Mouse (Mus musculus): ENCODE measurements around the gene Nuak2. TPM values are rescaled to one million over a fixed set of nuclear protein-coding genes. Genes with fewer than 3 reads are reported as not detected.

Nuak2 gene
- polyA plus RNA-seq, 1 experiment, result 6.0 TPM

DNA sequence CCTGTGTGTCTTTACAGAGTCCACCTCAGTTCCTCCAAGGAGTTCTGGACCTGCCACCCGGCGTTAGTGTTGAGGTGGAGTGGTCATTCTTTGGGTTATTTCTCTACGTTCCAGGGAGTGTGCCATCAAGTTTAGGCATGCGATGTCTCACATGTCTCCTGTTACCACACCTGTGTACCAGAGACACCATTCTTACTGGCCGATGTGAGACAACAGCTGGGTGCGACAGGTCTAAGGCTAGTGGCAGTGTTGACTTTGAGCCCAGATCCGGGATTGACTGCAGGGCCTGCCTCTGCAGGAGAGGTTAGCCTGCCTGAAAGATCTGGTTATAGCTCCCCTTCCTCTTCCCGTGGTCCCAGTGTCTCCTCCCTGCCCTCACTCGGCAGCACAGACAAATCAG lies 38.3 kb downstream of the Nuak2 start:
- no peak for DNase-seq (ENCODE audit: low read depth)

DNA sequence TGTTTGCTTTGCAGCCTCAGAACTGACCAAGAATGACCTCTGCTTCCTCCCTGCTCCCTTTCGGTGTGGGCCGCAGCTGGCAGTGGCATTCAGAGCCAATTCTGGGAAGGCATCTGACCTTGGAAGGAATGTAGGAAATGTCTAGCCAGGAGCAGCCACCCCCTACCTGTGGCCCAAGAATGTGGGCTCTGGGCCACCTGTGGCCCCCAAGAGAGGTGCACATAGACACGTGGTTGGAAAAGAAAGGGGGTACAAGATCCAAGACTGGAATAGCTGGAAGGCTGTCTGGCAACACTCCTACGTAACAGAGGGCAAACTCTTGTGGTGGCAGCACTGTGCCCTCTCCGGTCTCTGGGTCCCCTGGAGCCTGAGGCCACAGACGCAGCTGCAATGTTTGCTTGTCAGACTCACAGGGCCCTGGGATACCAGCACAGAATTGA lies 39.3 kb downstream of the Nuak2 start:
- no peak for DNase-seq (ENCODE audit: low read depth)

DNA sequence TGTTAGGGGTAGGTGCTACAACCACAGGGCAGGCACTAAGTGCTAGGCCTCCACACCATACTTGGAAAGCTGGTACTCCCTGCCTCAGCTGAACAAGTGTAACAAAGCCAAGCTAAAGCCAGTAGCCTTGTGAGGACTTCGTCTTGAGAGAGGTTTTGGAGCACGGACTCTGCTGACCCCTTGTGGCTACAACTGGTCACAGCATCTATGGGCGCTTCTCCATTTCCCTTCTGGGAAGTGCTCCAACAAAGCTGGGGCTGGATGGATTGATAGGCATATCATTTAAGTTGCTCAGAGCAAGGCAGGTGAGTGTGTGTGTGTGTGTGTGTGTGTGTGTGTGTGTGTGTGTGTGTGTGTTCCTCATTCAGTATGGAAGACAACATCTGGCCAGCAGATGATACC lies 39.9 kb downstream of the Nuak2 start:
- no peak for DNase-seq (ENCODE audit: low read depth)

DNA sequence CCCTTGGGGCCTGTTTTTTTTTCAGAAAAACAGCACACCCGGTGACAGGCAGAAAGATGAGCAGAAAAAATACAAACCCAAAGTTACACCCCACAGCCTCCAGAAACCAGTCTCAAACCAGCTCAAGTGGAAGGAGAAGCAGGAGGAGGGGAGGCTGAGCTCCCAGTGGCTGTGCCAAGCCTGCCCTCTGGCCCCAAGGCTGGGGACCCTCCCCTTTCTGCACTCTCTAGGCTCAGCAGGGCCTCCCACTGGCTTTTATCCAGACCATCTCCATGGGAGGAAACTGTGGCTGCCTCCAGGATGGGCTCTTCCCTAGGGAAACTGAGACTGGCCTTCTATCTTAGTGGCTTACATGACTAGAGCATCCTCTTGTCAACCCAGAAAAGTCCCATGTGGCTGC lies 40.9 kb downstream of the Nuak2 start:
- no peak for DNase-seq (ENCODE audit: low read depth)

DNA sequence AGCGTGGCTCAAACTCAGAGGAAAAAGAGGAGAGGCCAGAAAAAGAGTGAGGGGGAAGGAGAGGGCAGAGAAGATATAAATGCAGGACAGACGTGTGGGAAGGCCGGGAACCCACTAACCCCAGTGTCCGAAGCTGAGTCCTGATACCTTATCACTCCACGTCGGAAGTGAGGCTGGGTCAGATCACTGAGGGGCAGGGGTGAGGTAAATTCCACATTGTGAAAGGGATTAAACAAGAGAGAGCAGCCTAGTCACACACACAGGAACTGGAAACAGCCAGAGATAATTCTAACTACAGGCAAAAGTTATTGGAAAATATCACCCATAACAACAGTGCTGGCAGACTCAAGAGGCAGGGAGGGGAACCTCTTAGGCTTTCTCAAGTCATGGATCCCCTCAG lies 46.0 kb downstream of the Nuak2 start:
- DNase-seq (ENCODE audit: low read depth), result no peak

DNA sequence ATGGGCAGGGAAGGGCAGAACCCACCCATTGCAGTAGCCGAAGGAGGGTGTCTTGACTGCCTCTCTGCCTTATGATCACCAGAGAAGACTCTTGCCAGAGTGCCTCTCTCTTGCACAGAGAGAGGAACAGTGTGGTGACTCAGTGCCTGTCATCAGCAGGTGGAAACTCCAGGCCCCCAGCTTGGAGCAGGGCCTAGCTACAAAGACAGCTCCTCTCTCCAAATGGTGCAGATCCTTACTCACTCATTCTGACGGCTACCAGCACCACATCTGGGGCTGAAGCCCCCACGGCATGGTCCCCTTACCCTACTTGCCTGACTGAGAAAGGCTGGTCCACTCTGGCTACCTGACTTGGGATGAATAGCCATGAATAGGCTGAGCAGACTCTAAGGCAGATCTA lies 48.5 kb downstream of the Nuak2 start:
- no peak for DNase-seq (ENCODE audit: low read depth)

DNA sequence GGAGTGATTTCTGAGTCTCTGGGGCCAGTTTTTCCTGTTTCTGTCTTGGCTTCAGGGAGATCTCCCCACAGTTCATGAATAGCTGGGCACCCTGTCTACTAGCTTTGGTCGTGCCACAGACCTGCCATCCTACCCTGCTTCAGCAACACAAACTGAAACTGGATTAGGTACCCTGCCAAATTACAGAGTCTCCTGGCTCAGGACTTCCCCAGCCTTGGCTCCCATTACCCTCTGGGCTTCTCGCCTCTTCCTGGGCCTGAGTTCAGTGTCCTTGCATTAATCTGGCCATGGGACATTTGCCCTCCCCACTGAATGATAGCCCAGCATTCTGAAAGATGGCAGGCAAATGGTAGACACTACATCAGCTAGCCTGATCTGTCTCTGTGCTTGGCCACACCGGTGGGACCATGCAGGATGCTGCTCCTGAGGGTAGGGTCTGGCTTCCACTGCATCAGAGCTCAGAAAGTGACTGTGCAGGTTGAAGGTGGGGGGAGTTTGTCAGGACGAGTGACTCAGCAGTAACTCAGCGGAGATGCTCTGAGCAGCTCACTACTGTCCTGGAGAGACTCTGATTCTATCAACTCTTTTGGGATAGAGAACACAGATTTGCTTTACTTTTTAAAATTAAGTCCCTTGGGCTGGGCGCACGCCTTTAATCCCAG lies 49.1 kb downstream of the Nuak2 start:
- DNase-seq (ENCODE audit: low read depth), result no peak

DNA sequence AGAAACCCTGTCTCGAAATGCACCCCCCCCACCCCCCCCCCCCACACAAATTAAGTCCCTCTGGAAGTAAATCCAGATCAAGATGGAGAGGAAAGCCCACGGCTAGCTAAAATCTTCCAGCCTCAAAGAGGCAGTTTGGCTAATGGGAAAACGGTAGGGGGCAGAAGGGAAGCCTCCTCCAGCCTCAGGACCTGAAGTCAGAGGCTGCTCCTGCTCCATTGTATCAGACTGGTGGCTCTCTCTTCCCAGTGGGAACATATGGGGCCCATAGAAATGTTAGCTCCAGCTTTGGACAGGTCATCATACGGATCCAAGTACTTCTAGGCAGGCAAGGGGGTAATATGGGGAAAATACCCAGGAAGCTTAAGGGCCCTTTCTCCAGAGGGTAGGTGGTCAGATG lies 49.7 kb downstream of the Nuak2 start:
- no peak for DNase-seq (ENCODE audit: low read depth)

DNA sequence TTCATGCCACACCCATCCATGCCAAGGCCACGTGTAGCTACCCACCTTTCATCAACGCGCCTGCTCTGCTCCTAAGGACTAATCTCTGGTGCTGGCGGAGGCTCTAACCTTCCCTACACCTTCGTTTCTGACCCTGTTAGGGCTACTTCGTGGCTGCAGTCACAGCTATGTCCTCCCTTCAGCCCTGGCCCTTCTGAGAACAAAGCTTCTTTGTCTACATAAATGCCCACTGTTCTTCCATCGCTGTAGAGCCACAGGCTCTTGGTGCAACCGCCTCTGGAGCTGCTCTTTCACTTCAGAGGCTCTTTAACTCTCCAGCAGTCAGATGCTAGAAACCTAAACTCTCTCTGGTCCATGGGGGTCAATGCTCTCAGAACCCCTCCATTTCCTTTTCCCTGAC lies 50.3 kb downstream of the Nuak2 start:
- no peak for DNase-seq (ENCODE audit: low read depth)

DNA sequence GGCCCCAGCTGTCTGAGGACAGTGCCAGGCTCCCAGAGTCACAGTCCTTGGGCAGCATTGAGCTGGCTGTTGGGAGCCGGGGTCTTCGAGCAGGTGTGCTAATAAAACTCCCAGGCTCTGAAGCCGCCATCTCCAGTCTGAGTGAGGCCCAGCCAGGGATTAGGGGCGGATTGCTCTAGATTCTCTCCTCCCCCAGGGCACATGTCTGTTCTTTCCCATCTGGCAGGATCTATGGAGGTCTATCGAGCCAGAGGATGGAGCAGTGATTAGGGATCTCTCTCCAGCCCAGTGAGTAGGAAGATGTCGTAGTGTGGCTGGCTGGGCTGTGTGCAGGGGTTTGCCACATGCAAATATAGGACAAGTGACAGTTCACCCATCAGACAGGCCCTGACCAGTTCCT lies 51.0 kb downstream of the Nuak2 start:
- DNase-seq (ENCODE audit: low read depth), result no peak

DNA sequence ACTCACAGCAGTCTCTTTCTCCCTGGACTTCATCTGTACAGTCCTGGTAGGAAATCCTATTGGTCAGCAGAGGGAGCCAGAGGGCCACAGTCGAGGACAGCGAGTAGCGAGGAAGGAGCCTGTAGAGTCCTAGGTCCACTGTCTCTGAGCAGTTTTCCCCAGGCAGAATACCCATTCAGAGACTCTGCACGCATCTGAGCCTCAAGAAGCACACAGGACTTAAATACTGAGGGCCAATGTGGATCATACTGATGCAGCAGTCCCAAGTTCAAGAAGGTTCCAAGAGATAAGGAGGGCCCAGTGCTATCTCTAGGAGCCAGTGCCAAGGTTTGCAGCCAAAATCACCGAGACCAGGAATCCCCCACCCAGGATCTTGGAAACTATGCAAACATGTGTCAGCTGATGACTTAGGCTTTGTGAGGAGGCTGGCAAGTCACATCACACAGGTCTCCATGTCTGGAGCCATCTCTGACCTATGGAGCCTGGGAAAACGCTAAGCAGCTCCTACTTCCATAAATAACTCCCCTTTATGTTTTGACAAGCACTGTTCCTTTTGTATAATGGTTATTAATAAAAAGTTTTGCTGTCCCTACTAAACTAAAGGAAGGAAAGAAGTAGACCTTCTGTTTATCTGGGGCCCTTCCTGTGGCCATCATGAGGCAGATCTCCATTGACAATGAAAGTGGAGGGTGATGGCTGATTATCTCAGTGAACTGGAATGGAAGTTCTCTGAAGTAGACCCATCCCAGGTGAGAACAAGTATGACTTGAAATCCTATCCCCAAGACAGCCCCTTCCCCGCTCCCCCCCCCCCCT lies 52.0 kb downstream of the Nuak2 start:
- no peak for DNase-seq (ENCODE audit: low read depth)

DNA sequence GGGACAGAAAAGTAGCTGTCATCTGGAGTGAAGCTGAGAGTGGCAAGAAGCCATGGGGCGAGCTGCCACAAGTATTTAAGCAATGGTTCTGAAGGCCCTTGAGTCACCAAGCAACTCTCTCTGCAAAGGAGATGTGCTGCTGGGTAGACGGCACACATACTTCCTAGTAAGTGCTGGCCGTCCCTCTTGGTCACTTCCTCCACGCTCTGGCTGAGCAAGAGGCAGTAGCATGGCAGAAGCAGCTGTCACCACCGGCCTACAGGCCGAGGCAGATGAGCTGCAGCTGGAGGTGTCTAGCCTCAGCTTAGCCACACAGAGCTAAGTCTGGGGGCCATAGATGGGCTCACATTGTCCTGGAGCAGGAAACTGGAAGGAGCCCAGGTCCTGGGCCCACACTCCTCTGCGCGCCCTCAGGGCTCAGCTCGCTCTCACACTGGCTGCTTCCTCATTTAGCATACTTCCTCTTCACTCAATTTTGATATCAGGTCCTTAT lies 54.8 kb downstream of the Nuak2 start:
- no peak for DNase-seq (ENCODE audit: low read depth)

DNA sequence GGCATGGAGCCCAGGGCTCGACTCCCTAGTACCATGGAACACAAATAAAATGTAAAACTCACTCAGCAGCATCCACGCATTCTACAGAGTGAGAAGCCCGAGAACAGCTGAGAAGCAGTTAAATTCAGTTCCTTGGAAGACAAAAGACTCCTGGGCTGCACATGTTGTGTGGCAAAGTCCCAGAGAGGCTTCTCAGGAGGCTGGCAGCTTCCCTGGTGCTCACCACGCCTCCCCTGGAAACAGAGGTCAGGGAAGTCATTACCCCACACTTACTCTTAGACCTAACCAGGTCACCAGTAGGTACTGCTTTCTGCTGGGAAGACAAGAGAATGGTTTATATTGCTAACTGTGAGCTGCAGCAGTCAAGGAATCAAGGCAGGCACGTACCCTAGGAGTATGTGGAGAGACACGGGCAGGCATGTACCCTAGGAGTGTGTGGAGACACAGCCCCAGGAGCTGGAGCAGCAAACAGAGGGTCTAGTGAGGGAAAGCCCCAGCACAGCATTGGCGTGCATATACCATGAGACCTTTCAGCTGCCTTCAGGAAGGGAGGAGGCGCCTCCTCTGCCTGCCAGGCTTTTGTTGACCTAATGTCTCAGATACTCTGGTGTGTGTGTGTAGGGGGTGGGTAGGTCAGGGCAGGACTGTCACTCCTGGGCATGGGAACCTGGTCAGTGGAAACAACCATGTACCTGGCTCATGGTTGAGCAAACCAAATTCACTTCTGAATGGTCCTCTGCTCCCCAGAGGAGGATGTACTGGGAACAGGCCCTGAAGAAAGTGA lies 55.6 kb downstream of the Nuak2 start:
- no peak for DNase-seq (ENCODE audit: low read depth)

DNA sequence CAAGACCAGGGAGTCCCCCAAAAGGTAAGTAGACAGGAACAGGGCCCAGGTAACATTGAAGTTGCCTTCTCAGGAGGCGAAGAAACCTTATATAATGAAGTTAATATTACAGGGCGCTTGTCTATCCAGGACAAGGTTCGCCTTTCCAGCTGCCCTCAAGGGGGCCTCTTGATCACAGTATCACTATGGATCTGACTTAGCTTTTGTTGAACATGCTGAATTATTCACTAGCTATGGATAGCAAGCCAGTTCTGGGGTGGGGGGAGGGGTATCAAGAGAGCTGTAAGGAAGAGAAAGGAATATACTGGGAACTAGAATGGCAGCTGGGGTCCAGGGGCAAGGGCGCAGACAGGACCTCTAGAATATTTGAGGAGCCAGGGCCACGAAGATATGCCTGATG lies 56.4 kb downstream of the Nuak2 start:
- DNase-seq (ENCODE audit: low read depth), result no peak

DNA sequence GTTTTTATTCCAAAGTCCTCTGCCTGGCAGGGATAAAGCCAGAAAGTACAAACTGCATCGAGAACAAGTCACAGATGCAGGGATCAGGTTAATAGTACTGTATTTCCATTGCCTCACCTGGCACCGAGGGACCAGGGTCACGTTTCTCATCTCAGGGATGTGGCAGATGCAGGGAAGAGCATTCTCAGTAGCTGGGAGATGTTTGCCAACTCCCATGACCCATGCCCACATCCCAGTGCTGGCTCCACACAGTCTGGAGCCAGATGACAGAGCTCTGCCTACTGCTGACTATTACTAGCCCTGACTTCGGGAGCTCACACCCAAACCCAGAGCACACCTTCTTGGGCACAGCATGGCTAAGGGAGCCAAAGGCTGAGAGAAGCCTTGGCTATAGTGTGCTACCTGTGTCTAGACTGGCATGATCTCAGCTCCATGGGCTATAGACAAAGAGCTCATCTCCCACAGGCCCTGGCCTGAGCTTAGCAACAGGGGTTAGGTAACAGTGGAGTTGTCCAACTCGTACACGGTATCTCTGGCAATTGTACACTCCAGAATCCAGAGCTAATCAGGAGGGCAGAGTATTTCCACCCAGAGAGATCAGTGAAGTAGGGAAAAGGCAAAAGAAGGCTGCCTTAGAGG lies 57.1 kb downstream of the Nuak2 start:
- no peak for DNase-seq (ENCODE audit: low read depth)

DNA sequence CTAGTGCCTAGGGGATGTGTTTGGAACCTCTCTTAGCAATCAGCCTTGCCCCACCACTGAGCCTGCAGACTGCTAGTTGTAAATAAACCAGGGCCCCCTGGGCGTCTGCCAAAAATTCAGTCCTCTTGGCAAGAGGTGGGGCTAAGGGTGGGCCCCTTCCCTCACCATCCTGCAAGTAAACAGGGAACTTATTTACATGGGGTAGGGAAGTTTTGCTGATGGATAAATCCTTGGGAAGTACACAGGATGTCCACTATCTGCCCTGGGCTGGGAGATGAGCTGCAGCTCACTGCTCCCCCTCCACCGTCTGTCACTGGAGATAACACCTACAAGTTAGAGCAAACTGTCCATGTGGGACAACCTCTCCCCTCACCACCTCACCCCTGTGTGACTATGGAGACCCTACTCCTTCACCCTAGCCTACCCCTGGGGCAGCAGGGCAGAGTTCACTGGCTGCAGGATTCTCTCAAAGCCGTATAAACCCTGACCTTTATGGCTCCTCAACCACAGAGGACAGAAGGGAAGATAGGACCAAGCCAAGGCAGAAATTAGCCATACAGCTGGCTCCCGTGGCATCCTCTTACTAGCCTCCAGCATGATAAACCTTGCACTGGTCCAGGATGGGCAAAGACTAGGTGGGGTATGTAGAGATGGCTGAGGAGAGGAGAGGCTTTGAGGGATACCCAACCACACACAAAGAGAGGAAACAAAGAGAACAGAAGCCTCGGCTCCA lies 58.4 kb downstream of the Nuak2 start:
- no peak for DNase-seq (ENCODE audit: low read depth)

DNA sequence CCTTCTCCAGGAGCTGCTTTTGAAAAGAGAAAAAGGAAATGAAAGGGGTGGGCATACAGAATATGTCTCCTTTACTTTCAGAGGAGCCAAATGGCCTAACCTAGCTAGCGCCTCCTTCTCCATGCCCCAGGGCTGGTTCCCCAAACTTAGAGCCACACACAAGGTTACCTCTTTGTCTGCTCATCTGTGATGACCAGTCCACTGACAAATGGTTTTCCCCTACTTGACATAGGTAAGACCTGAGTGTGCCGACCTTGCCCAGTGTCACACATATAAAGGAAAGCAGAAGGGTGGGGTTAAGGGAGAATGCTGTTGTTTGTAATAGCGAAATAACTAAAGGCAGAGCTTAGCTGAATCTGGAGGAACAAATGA lies 58.9 kb downstream of the Nuak2 start:
- DNase-seq (ENCODE audit: low read depth), result no peak

DNA sequence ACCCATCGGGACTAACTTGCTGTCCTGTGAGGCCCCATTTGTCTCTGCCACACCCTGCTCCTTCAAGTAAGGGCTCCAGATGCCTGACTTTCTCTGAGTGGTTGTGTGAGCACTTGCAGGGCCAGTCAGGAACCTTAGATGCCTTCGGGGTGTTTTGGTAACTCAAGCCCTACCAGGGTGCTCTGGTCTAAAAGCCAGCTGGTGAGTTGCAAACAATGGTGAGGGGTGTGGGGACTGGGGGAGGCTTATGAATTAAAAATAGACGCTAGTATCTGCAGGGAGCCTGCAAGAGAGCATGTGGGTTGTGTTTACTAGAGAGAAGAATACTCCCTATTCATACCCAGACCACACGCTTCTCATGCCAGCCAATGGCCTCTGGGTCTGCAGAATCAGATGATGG lies 59.3 kb downstream of the Nuak2 start:
- no peak for DNase-seq (ENCODE audit: low read depth)

DNA sequence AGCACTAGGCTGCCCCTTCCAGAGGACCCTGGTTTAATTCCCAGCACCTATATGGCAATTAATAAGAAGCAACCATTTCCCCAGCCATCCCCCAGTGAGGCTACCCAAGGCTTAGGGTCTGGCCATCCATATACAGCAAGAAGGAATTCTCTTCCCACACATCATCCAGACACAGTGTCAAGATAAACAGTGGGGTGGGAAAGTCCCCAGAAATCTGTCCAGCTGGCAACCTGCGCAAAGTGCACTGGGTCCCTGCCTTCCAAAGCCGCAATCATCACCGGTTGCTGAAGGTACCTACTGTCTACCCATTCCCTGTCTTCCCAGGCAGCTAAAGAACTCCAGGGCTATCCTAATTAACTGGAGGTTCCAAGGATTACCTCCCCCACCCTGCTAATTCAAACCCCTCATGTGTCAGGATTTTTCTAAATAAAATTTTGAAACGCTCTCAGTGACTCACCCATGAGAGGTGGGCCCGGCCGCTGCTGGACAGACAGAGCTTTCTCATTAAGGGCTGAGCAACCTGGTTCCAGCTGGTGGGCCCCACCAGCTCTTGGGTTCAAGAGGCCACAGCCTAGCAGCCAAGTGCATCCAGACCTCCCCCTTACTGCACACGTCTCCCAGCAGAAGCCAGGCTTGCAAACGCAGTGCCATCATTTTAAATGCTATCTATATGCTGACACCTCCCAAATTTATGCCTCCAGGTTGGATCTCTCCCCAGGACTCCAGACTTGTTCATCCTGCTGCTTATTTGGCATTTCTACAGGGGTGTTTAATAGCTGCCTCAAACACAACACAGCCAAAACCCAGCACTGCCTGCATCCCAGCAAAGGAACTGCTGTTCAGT lies 60.5 kb downstream of the Nuak2 start:
- DNase-seq (ENCODE audit: low read depth), result no peak

DNA sequence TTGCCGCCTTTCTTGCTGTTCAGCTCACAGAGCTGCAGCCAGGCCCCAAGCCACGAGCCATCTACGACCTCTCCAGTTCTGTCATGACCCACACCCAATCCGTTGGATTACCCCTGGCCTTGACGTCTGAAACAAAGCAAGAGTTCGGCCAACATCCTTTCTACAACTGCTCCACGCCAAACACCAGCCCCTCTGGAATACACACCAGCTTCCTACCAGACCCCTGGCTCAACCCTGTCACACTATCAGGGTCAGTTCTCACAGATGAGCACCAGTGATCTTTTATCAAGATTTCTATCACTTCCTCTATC lies 61.1 kb downstream of the Nuak2 start:
- no peak for DNase-seq (ENCODE audit: low read depth)

DNA sequence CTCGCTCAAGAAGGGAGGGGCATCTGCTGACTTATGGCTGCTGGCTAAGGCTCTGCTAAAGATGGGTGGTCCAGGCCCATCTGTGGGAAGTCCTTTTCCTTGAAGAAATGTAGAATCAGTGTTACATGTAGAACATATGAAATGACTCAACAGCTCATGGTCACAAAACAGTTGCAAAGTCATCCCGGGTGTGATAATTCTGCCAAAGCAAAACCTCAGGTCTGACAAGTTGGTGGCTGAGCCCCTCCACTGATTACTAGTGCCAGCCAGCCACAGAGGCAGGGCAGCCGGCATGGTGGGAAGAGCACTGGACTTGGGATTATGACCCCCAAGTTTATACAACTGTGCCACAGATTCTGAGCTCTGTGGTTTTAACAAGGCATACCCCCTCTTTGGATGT lies 61.9 kb downstream of the Nuak2 start:
- DNase-seq (ENCODE audit: low read depth), result no peak

Data from gonadal fat pad, adult 2 months (tissue).